Mouse (Mus musculus) lung, adult 2 months (tissue): ENCODE measurements around the gene Tmem115.

ENCODE experiments used
- CTCF ChIP-seq: fragments of 200-500 bp; IDR thresholded peaks from 2 replicates; pipeline ENCODE4 v1.5.1; 2011; ENCODE audit warnings: mild to moderate bottlenecking, low read length, control low read depth; ENCODE audit not compliant: insufficient read depth
- POLR2A ChIP-seq: fragments of 200-500 bp; IDR thresholded peaks from 2 replicates; pipeline ENCODE4 v1.6.1; 2011; ENCODE audit warnings: low read depth, mild to moderate bottlenecking, control low read depth, low read length, borderline replicate concordance; ENCODE audit errors: extremely low read depth

GRCm38 (mm10) chr9:107484766-107485165, 49.0 kb upstream of the Tmem115 start:
- TF ChIP-seq CTCF (no peak), POLR2A (no peak)
